Mouse (Mus musculus): ENCODE results near the gene Sardh.

- no peak for TF ChIP-seq CHD2 (IDR thresholded peaks at IDR 0.05; ENCODE audit: low read depth, low read length)
- TF ChIP-seq MAFK (IDR thresholded peaks at IDR 0.05; ENCODE audit: insufficient read depth, low read depth, low read length): no peak
Observed at GRCm38 (mm10) chr2:27218121-27218544, 30.0 kb downstream of the Sardh start.
